In the genomic region with DNA sequence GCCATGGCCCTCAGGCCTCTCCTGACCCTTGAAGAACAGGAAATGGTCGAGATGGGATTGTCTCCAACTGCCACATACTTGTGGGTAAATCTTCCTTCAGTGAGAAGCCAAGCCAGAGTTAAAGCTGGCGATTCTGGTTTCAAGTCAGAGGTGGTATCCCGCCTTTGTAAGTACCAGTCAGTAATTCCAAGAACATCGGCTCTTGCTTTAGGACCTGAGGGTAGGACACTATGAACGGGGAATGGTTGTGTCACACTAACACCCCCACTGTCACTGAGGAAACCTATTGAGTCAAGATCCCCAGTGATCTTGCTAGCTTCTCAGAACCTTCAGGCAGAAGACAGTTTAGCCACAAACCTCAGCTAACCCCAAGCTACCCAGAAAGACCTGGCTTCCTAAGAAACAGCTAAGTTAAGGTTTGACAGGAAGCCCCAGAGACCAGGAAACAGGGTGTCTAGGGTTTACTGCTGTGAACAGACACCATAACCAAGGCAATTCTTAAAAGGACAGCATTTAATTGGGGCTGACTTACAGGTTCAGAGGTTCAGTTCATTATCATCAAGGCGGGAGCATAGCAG, we compare ENCODE assay signal across 11 mouse cellular contexts. TPM values are rescaled to one million over a fixed set of nuclear protein-coding genes. Genes with fewer than 3 reads are reported as not detected.
DNase-seq lines count a peak whose midpoint lies in the region; ATAC-seq lines count a peak whose summit lies in the region.
"Had no signal": no experiment of that assay in that cellular context is flagged by ENCODE, and none has a peak within 500 bp of the region (broad histone marks: within the 10 kb centered on the region; RNA-seq: fewer than 3 reads in every experiment).

No protein-coding gene starts in this region.

- H3K36me3 ChIP-seq in forebrain, embryonic 13.5 days (ENCODE audit: poor library complexity, severe bottlenecking) = no peaks in the 10 kb centered on the region
- H3K36me3 ChIP-seq in forebrain, embryonic 10.5 days (replicated peaks) = no peaks in the 10 kb centered on the region
- H3K36me3 ChIP-seq in heart, embryonic 16.5 days (ENCODE audit: control insufficient read depth, insufficient read depth) = no peaks in the 10 kb centered on the region
- 0 out of 2 replicates have a peak, but pooled peaks cover 2% of the 10 kb centered on the region for H3K36me3 ChIP-seq in heart, embryonic 10.5 days
- H3K36me3 ChIP-seq in hindbrain, embryonic 14.5 days (replicated peaks; ENCODE audit: control insufficient read depth, insufficient read depth) = no peaks in the 10 kb centered on the region

- no peak overlapping the region for H3K4me3 ChIP-seq in forebrain, embryonic 13.5 days
- H3K4me3 ChIP-seq in forebrain, embryonic 10.5 days = no peak overlapping the region
- H3K4me3 ChIP-seq in heart, embryonic 16.5 days (ENCODE audit: low read length) = no peak overlapping the region
- H3K4me3 ChIP-seq in heart, embryonic 10.5 days = no peak overlapping the region
- H3K4me3 ChIP-seq in hindbrain, embryonic 14.5 days (replicated peaks; ENCODE audit: low read length) = no peak overlapping the region
- H3K4me3 ChIP-seq: erythroblast, embryonic 14.5 days had no signal

- 93% methylated on average over 6 of the region's 6 CpGs for WGBS in forebrain, embryonic 13.5 days
- WGBS in forebrain, embryonic 10.5 days = 90% methylated on average over 6 of the region's 6 CpGs
- 84% methylated on average over 6 of the region's 6 CpGs for WGBS in heart, embryonic 16.5 days
- WGBS in heart, embryonic 10.5 days = 80% methylated on average over 6 of the region's 6 CpGs
- WGBS in hindbrain, embryonic 14.5 days = 92% methylated on average over 6 of the region's 6 CpGs

- no peak for ATAC-seq in forebrain, embryonic 13.5 days
- ATAC-seq in heart, embryonic 16.5 days (replicated peaks; ENCODE audit: extremely low read depth, insufficient read depth, low FRiP score) = no peak
- no peak for ATAC-seq in hindbrain, embryonic 14.5 days (ENCODE audit: low FRiP score)

- H3K9ac ChIP-seq in forebrain, embryonic 13.5 days = no peak overlapping the region
- no peak overlapping the region for H3K9ac ChIP-seq in heart, embryonic 16.5 days (ENCODE audit: low read length)
- no peak overlapping the region for H3K9ac ChIP-seq in hindbrain, embryonic 14.5 days
- H3K9ac ChIP-seq: liver, embryonic 14.5 days had no signal

- no peaks in the 10 kb centered on the region for H3K9me3 ChIP-seq in forebrain, embryonic 13.5 days (replicated peaks)
- H3K9me3 ChIP-seq in forebrain, embryonic 10.5 days = no peaks in the 10 kb centered on the region
- no peaks in the 10 kb centered on the region for H3K9me3 ChIP-seq in heart, embryonic 16.5 days (replicated peaks; ENCODE audit: control insufficient read depth, low read length)
- H3K9me3 ChIP-seq in heart, embryonic 10.5 days = no peaks in the 10 kb centered on the region
- H3K9me3 ChIP-seq in hindbrain, embryonic 14.5 days (ENCODE audit: control insufficient read depth, low read length) = no peaks in the 10 kb centered on the region

- no peak overlapping the region for H3K4me2 ChIP-seq in forebrain, embryonic 13.5 days
- no peak overlapping the region for H3K4me2 ChIP-seq in heart, embryonic 16.5 days (ENCODE audit: low read depth, low read length)
- no peak overlapping the region for H3K4me2 ChIP-seq in hindbrain, embryonic 14.5 days (replicated peaks)
- H3K4me2 ChIP-seq: midbrain, embryonic 11.5 days had no signal

- peaks cover 35% of the 10 kb centered on the region for H3K4me1 ChIP-seq in forebrain, embryonic 13.5 days
- H3K4me1 ChIP-seq in forebrain, embryonic 10.5 days = peaks cover 27% of the 10 kb centered on the region
- peaks cover 35% of the 10 kb centered on the region for H3K4me1 ChIP-seq in heart, embryonic 16.5 days (ENCODE audit: control insufficient read depth, insufficient read depth, low read length)
- peaks cover 38% of the 10 kb centered on the region for H3K4me1 ChIP-seq in heart, embryonic 10.5 days
- H3K4me1 ChIP-seq in hindbrain, embryonic 14.5 days (replicated peaks; ENCODE audit: control insufficient read depth, insufficient read depth, low read length) = peaks cover 10% of the 10 kb centered on the region; the same call in 1 of the 2 replicates

- DNase-seq in forebrain, embryonic 10.5 days (ENCODE audit: extremely low spot score, low spot score) = no peak
- no peak for DNase-seq in heart, embryonic 10.5 days (ENCODE audit: low spot score)
- DNase-seq in 3T3-L1 (ENCODE audit: low read depth, low spot score) (peak; percentile 37), adipocyte (ENCODE audit: low spot score) (no peak)
- peak; percentile 84 for DNase-seq in gonadal fat pad, adult 2 months (ENCODE audit: low read depth)
- no peak for DNase-seq in hindbrain, embryonic 14.5 days (ENCODE audit: low spot score)

- no peaks in the 10 kb centered on the region for H3K27me3 ChIP-seq in forebrain, embryonic 13.5 days
- peaks cover 6% of the 10 kb centered on the region; the same call in 1 of the 2 replicates for H3K27me3 ChIP-seq in forebrain, embryonic 10.5 days (ENCODE audit: poor library complexity, severe bottlenecking)
- no peaks in the 10 kb centered on the region for H3K27me3 ChIP-seq in heart, embryonic 16.5 days (ENCODE audit: control insufficient read depth, insufficient read depth, low read length)
- no peaks in the 10 kb centered on the region for H3K27me3 ChIP-seq in heart, embryonic 10.5 days (ENCODE audit: insufficient read depth, poor library complexity, severe bottlenecking)
- no peaks in the 10 kb centered on the region for H3K27me3 ChIP-seq in hindbrain, embryonic 14.5 days (ENCODE audit: control insufficient read depth, insufficient read depth, low read length)

- H3K27ac ChIP-seq in forebrain, embryonic 13.5 days = peak overlapping the region; percentile 79; the same call in 1 of the 2 replicates
- H3K27ac ChIP-seq in forebrain, embryonic 10.5 days = no peak overlapping the region
- H3K27ac ChIP-seq in heart, embryonic 16.5 days (ENCODE audit: low read length) = peak overlapping the region; percentile 85
- no peak overlapping the region for H3K27ac ChIP-seq in heart, embryonic 10.5 days
- no peak overlapping the region for H3K27ac ChIP-seq in hindbrain, embryonic 14.5 days
- H3K27ac ChIP-seq: liver, embryonic 14.5 days had no signal

RNA-seq across cellular contexts. Expression of a gene that starts 17.3 kb away (rescaled TPM):
- 10.8 TPM in 2 replicates for polyA plus RNA-seq in forebrain, embryonic 13.5 days (2015; fragmentation: Nextera tagmentation; extraction: Ambion mirVana)
- 8.0 and 8.4 TPM in 2 replicates for polyA plus RNA-seq in forebrain, embryonic 10.5 days (2016; fragmentation: Nextera tagmentation; extraction: Ambion mirVana)
- polyA plus RNA-seq in heart, embryonic 16.5 days (2015; fragmentation: Nextera tagmentation; extraction: Ambion mirVana) = 17.6 and 22.5 TPM in 2 replicates
- 8.7 and 13.1 TPM in 2 replicates for polyA plus RNA-seq in heart, embryonic 10.5 days (2016; fragmentation: Nextera tagmentation; extraction: Ambion mirVana)
- 7.5 and 14.1 TPM in 2 replicates for polyA plus RNA-seq in gonadal fat pad, adult 2 months (2012; rRNA removed)
- polyA plus RNA-seq in hindbrain, embryonic 14.5 days (2014; fragmentation: Nextera tagmentation; extraction: Ambion mirVana) = 16.2 and 17.8 TPM in 2 replicates

Comparison
In these comparisons a context has a peak if more than half of its experiments do, and no peak if none do; other contexts are left out.
1. H3K27ac ChIP-seq: peak in forebrain, embryonic 13.5 days (single experiment) and heart, embryonic 16.5 days (single experiment); none in forebrain, embryonic 10.5 days (single experiment), heart, embryonic 10.5 days (single experiment) and hindbrain, embryonic 14.5 days (single experiment).
2. DNase-seq: peak in 3T3-L1 (single experiment) and gonadal fat pad, adult 2 months (single experiment); none in forebrain, embryonic 10.5 days (single experiment), heart, embryonic 10.5 days (single experiment), adipocyte (single experiment) and hindbrain, embryonic 14.5 days (single experiment).